Mouse (Mus musculus) common myeloid progenitor, adult 5-6 weeks (primary cell): ENCODE data around the gene Myd88. TPM values are rescaled to one million over a fixed set of nuclear protein-coding genes. Genes with fewer than 3 reads are reported as not detected.
"Not testable (repeated sequence)": the region's sequence is repeated elsewhere in the genome, so short reads cannot be mapped to it uniquely, and the experiment has no call there.

Experiments
- ATAC-seq: replicated peaks from 2 replicates; pipeline ENCODE4 v1.8.0; 2016; ENCODE audit warnings: low read depth, mild to moderate bottlenecking, moderate TSS enrichment, inconsistent platforms; ENCODE audit not compliant: poor library complexity, severe bottlenecking
- total RNA-seq: library from RNA; stranded (forward); fragments of 200-1000, 187-1606 nt; gene quantifications from 2 replicates; pipeline ENCODE4 v1.2.3, GENCODE M21; 2017

Myd88 gene
- 13.9 and 18.7 TPM in 2 replicates for total RNA-seq

- peak; percentile 92 for ATAC-seq
Observed at GRCm38 (mm10) chr9:119340909-119341816, at the start of gene Myd88. Gene Myd88, minus strand, starts transcription at chr9:119341411.

GRCm38 (mm10) chr9:119390214-119390613 lies 49.0 kb upstream of the Myd88 start:
- no peak for ATAC-seq

- ATAC-seq, result peak; percentile 62; the same call in 1 of the 2 replicates
Observed at GRCm38 (mm10) chr9:119388956-119389355, 47.7 kb upstream of the Myd88 start.

- ATAC-seq, result no peak
Observed at GRCm38 (mm10) chr9:119382603-119383002, 41.4 kb upstream of the Myd88 start.

- peak; percentile 42; the same call in 1 of the 2 replicates for ATAC-seq
Observed at GRCm38 (mm10) chr9:119378231-119378630, 37.0 kb upstream of the Myd88 start.

GRCm38 (mm10) chr9:119375556-119375955 lies 34.3 kb upstream of the Myd88 start:
- ATAC-seq, result no peak

GRCm38 (mm10) chr9:119375008-119375407 lies 33.8 kb upstream of the Myd88 start:
- ATAC-seq, result no peak

- no peak for ATAC-seq
Observed at GRCm38 (mm10) chr9:119371251-119371650, 30.0 kb upstream of the Myd88 start.

GRCm38 (mm10) chr9:119370770-119371169 lies 29.6 kb upstream of the Myd88 start:
- not testable (repeated sequence) for ATAC-seq

- ATAC-seq, result no peak
Observed at GRCm38 (mm10) chr9:119368367-119368766, 27.2 kb upstream of the Myd88 start.

- peak; percentile 83 for ATAC-seq
Observed at GRCm38 (mm10) chr9:119365284-119365683, 24.1 kb upstream of the Myd88 start, which contains the start of gene Slc22a14. Gene Slc22a14, minus strand, starts transcription at chr9:119365553.

- no peak for ATAC-seq
Observed at GRCm38 (mm10) chr9:119363229-119363628, 22.0 kb upstream of the Myd88 start.

GRCm38 (mm10) chr9:119361416-119361815 lies 20.2 kb upstream of the Myd88 start:
- ATAC-seq, result no peak

- ATAC-seq, result no peak
Observed at GRCm38 (mm10) chr9:119358058-119358429, 16.8 kb upstream of the Myd88 start.

GRCm38 (mm10) chr9:119357331-119358057 lies 16.3 kb upstream of the Myd88 start, which contains the start of gene Xylb:
Gene Xylb, plus strand, starts transcription at chr9:119357381.
- ATAC-seq, result peak; percentile 99

GRCm38 (mm10) chr9:119355943-119356342 lies 14.7 kb upstream of the Myd88 start:
- ATAC-seq, result no peak

- ATAC-seq, result no peak
Observed at GRCm38 (mm10) chr9:119353926-119354325, 12.7 kb upstream of the Myd88 start.

- ATAC-seq, result peak; percentile 98
Observed at GRCm38 (mm10) chr9:119352060-119352459, 10.8 kb upstream of the Myd88 start.

GRCm38 (mm10) chr9:119350947-119351705 lies 9.9 kb upstream of the Myd88 start:
- ATAC-seq, result no peak

- ATAC-seq, result no peak
Observed at GRCm38 (mm10) chr9:119350531-119350930, 9.3 kb upstream of the Myd88 start.
